Mouse (Mus musculus) stomach, embryonic 14.5 days (tissue): ENCODE results near the gene Fbxw9. TPM values are rescaled to one million over a fixed set of nuclear protein-coding genes. Genes with fewer than 3 reads are reported as not detected.

Experiments used
- ATAC-seq: fragments of 200-750 bp; cut with Nextera tagmentation; 2 replicates; pipeline ENCODE4 v1.8.0; 2017; ENCODE audit warnings: low read depth, moderate TSS enrichment; ENCODE audit not compliant: insufficient number of reproducible peaks, insufficient read depth, low FRiP score
- H3K27ac ChIP-seq: fragments of 300-500 bp; sonication (generic); 2 replicates; pipeline ENCODE4 v1.5.1; 2014; ENCODE audit warnings: mild to moderate bottlenecking, low read length, moderate library complexity, mixed read lengths
- H3K27me3 ChIP-seq: fragments of 300-500 bp; sonication (generic); 2 replicates; pipeline ENCODE4 v1.6.1; 2014; ENCODE audit warnings: low read length, control low read depth, mixed read lengths; ENCODE audit not compliant: control insufficient read depth, insufficient read depth
- H3K36me3 ChIP-seq: fragments of 300-500 bp; sonication (generic); 2 replicates; pipeline ENCODE4 v1.6.1; 2014; ENCODE audit warnings: mild to moderate bottlenecking, control low read depth, low read length, moderate library complexity, mixed read lengths; ENCODE audit not compliant: control insufficient read depth, insufficient read depth
- H3K4me1 ChIP-seq: fragments of 300-500 bp; sonication (generic); 2 replicates; pipeline ENCODE4 v1.6.1; 2014; ENCODE audit warnings: low read length, control low read depth, mixed read lengths; ENCODE audit not compliant: control insufficient read depth, insufficient read depth
- H3K4me2 ChIP-seq: fragments of 300-500 bp; sonication (generic); replicated peaks from 2 replicates; pipeline ENCODE4 v1.6.1; 2014; ENCODE audit warnings: low read depth, low read length, control low read depth
- H3K4me3 ChIP-seq: fragments of 300-500 bp; sonication (generic); 2 replicates; pipeline ENCODE4 v1.5.1; 2014; ENCODE audit warnings: low read depth, low read length, control low read depth
- H3K9ac ChIP-seq: fragments of 300-500 bp; sonication (generic); replicated peaks from 2 replicates; pipeline ENCODE4 v1.6.1; 2014; ENCODE audit warnings: low read depth, mild to moderate bottlenecking, control low read depth, low read length, moderate library complexity, mixed read lengths
- H3K9me3 ChIP-seq: fragments of 300-500 bp; sonication (generic); 2 replicates; pipeline ENCODE4 v1.6.1; 2016; ENCODE audit warnings: low read depth, low read length, control low read depth; ENCODE audit not compliant: control insufficient read depth
- WGBS: fragments of 180-500 bp; shearing (Covaris S2); extraction: QIAGEN DNeasy Blood & Tissue Kit; methylation state at CpG from one replicate; pipeline ENCODE4 v1.1.7; 2014; 5-methylcytosine and 5-hydroxymethylcytosine counted together
- polyA plus RNA-seq: library from polyadenylated mRNA; unstranded; fragments of >200 nt; fragmentation: Nextera tagmentation; extraction: Ambion mirVana; gene quantifications from 2 replicates; pipeline ENCODE4 v1.2.1, GENCODE M21; 2014

Gene Fbxw9
- polyA plus RNA-seq, 1 experiment from 2014 or later: 32.6 TPM

DNA sequence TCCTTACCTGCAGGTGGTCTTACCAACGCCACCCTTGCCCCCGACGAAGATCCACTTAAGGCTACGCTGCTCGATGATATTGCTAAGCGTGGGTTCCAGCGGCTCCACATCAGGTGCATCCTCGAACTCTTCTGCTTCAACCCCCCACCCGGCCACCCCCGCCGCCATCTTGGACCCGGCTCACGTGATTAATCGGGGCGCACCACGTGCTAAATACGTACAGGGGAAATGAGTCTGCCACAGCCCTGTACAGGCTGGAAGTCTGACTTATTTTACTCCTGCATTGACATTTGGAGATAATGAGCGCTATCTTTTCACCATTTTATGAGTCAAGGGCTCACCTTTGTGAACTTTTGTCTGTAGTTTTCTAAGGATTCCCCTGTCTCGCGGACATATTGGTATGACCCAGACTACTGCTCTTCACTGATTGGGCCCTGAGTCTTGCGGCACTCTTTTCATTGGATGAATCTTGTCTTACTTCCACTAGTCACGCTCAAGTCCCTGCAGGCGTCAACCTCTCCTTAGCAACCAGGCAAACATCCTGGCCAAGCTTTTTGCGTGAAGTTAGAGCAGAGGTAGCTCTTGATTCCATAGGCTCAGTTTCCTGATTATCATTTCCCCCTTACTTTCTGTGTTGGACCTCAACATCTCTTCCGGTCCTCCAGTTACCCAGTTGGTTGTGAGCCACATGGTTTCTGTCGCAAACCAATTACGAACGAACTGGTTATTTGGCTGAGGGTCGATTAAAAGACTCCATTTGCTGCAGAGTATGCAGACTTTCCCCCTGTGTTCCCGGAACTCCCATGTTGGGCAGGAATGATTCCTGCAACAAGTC, 34.5 kb upstream of the Fbxw9 start, which contains the start of gene Asna1:
TSS of gene Asna1 (minus strand) at position 184 of the 835 bp plus-strand sequence.
- Histone ChIP-seq H3K9me3 (no peaks in the 10 kb centered on the region), H3K4me3 (peak within 1 kb of the TSS; percentile 98), H3K36me3 (peaks cover 39% of the 10 kb centered on the region), H3K4me2 (peak within 1 kb of the TSS; percentile 95), H3K9ac (peak within 1 kb of the TSS; percentile 74), H3K27me3 (no peaks in the 10 kb centered on the region), H3K27ac (peak within 1 kb of the TSS; percentile 83), H3K4me1 (peaks cover 28% of the 10 kb centered on the region)
- ATAC-seq: peak; percentile 92
- WGBS: 5% methylated on average over 30 of the region's 30 CpGs

DNA sequence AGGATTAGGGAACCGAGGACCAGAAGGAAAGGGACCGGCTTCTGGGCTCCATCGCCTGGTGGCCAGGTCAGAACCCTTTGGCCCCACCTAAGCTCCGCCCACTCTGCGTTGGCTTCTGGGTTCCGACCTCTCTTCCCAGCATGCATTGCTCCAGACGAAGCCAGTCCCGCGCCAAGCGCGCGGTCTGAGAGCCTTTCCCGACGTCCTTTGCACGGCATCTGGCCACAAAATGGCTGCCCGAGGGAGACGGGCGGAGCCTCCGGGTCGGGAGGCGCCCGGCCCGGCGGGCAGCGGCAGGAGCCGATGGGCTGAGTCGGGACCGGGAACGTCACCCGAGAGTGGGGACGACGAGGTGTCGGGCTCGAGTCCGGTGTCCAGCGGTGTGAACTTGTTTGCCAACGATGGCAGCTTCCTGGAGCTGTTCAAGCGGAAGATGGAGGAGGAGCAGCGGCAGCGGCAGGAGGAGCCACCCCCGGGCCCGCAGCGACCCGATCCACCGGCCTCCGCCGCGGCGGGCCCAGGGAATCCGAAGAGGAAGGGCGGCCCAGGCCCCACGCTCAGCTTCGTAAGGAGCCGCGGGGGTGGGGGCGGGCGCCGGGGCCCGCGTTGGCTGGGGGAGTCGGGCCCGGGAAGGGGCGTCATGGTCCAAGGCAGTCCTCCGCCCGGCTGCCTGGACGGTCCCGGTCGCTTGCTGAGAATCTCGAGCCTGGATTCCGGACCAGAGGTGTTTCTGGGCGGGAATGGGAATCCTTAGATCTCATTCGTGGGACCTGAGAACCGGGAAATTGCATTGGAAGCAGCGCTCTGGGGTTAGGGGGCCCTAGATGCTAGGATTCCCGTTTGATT, 33.0 kb upstream of the Fbxw9 start, which contains the start of gene Trir:
TSS of gene Trir (plus strand) at position 154 of the 846 bp plus-strand sequence.
- Histone ChIP-seq H3K9ac (peak within 1 kb of the TSS; percentile 99), H3K27ac (peak within 1 kb of the TSS; percentile 83), H3K36me3 (peaks cover 42% of the 10 kb centered on the region), H3K9me3 (no peaks in the 10 kb centered on the region), H3K27me3 (no peaks in the 10 kb centered on the region), H3K4me2 (peak within 1 kb of the TSS; percentile 95), H3K4me1 (peaks cover 28% of the 10 kb centered on the region), H3K4me3 (peak within 1 kb of the TSS; percentile 98)
- ATAC-seq: peak; percentile 87
- under 1% methylated on average over 69 of the region's 75 CpGs for WGBS

DNA sequence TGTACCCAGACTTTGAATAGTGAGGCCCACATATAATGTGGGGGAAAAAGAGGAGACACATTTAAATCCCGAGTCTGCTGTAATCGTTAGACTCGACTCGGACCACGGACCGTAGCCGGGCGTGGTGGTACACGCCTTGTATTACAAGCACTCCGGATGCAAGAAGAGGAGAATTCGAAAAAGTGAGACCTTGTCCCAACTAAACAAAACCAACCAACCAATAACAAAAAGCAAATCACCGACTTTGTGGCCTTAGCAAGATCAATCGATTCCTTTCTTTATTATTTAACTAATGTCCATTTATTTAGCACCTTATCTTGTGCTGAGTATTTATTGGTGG, 32.4 kb upstream of the Fbxw9 start:
- H3K9me3 ChIP-seq: no peaks in the 10 kb centered on the region
- under 1% methylated on average over 13 of the region's 13 CpGs for WGBS
- peak overlapping the region; percentile 98 for H3K4me3 ChIP-seq
- peaks cover 43% of the 10 kb centered on the region for H3K36me3 ChIP-seq
- H3K4me1 ChIP-seq: peaks cover 28% of the 10 kb centered on the region
- no peak for ATAC-seq
- H3K27me3 ChIP-seq: no peaks in the 10 kb centered on the region
- peak overlapping the region; percentile 83 for H3K27ac ChIP-seq
- peak overlapping the region; percentile 99 for H3K9ac ChIP-seq
- peak overlapping the region; percentile 61 for H3K4me2 ChIP-seq

DNA sequence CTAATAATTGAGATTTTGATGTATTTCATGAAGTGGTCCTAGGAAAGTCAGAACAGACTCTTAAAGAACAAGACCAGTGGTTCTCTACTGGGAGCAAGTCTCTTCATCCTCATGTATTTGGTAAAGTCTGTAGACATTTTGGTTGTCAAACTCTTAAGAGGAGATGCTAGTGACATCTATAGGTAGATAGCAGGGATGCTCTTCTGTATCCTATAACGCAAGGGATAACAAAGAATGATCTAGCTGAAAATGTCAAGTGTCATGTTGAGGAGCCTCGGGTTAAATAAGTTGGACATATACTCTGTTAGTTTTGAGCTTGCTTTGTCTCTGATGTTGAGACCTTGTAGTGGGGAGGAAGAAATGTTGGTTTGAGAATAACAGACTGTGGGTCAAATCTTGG, 31.9 kb upstream of the Fbxw9 start:
- H3K9ac ChIP-seq: peak overlapping the region; percentile 99
- peak overlapping the region; percentile 98 for H3K4me3 ChIP-seq
- H3K36me3 ChIP-seq: peaks cover 47% of the 10 kb centered on the region
- no peak for ATAC-seq
- no peak overlapping the region for H3K27ac ChIP-seq
- peaks cover 28% of the 10 kb centered on the region for H3K4me1 ChIP-seq
- H3K4me2 ChIP-seq: peak overlapping the region; percentile 61
- H3K9me3 ChIP-seq: no peaks in the 10 kb centered on the region
- H3K27me3 ChIP-seq: no peaks in the 10 kb centered on the region
- 18% methylated on average over 2 of the region's 2 CpGs for WGBS

DNA sequence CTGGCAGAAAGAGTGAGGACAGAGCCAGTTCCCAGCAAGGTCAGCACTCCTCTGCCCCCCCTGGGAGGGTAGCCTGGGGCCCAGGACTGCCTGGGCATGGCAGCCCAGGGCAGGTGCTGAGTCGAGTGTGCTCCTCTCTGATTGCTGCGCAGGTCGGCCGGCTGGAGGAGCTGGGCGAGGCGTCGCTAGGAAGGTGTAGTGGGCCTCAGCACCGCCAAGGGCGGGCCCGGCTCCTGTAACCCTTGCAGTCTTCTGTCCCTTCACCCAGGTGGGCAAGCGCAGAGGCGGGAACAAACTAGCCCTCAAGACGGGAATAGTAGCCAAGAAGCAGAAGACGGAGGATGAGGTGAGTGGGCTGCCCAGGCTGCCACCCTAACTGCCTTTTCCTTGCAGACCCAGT, 30.6 kb upstream of the Fbxw9 start:
- Histone ChIP-seq H3K4me3 (no peak overlapping the region), H3K27me3 (no peaks in the 10 kb centered on the region), H3K36me3 (peaks cover 47% of the 10 kb centered on the region), H3K9me3 (no peaks in the 10 kb centered on the region), H3K27ac (no peak overlapping the region), H3K4me1 (peaks cover 26% of the 10 kb centered on the region), H3K4me2 (no peak overlapping the region; the same call in 1 of the 2 replicates), H3K9ac (no peak overlapping the region)
- ATAC-seq: no peak
- WGBS: 86% methylated on average over 14 of the region's 14 CpGs

DNA sequence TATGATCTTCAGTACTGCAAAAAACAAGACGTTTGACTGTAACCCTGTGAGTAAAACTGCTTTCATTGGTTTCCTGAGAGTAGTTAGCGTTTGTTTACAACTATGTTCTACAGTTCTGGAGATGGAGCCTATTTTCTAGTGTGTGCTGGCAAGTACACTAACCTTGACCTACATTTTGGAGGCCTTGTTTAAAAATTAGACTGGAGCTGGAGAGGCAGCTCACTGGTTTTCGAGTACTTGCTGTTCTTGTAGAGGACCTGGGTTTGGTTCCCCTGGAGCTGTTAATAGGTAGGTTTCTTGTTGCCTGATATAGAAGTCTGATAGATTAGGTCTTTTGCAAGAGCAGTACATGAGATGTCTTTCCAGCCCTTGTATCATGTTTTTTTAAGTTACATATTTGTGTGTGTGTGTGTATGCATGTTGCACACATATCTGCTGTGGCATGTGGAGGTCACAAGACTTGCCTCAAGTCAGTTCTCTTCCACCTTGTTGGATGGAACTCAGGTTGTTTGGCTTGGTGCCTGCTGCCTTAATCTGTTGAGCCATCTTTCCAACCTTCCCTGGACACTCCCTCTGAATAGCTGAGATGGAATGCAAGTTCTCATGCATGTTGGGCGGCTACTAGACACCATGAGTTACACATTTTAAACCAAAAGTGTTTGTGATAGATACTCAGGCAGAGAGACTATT, 27.1 kb upstream of the Fbxw9 start:
- WGBS: 78% methylated on average over 4 of the region's 4 CpGs
- H3K27ac ChIP-seq: no peak overlapping the region

DNA sequence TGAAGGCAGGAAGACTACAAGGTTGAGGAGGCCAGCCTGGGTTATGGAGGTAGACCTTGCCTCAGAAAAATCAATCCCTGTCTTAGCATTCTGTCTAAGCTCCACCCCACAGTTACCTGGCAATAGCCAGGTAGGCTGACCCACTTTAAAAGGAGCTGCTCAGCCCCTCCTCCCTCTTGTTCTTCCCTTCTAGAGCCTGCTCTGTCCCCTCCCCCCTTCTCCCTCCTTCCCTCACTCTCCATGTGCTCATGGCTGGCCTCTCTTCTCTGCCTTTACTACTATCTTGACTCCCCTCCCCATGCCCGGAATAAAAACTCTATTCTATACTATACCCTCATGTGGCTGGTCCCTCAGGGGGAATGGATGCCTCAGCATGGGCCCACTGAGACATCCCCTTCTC, 26.0 kb upstream of the Fbxw9 start:
- Histone ChIP-seq H3K9ac (no peak overlapping the region), H3K36me3 (peaks cover 47% of the 10 kb centered on the region), H3K4me2 (no peak overlapping the region), H3K9me3 (no peaks in the 10 kb centered on the region), H3K27me3 (no peaks in the 10 kb centered on the region), H3K4me1 (peaks cover 18% of the 10 kb centered on the region), H3K4me3 (no peak overlapping the region), H3K27ac (no peak overlapping the region)
- WGBS: 54% methylated on average over 1 of the region's 1 CpGs
- ATAC-seq: no peak

More for the DNA sequence above, 27.1 kb upstream of the Fbxw9 start:
- ATAC-seq: no peak
- Histone ChIP-seq H3K27me3 (no peaks in the 10 kb centered on the region), H3K4me3 (no peak overlapping the region), H3K4me2 (no peak overlapping the region), H3K9me3 (no peaks in the 10 kb centered on the region), H3K36me3 (peaks cover 47% of the 10 kb centered on the region), H3K4me1 (peaks cover 24% of the 10 kb centered on the region), H3K9ac (no peak overlapping the region)

DNA sequence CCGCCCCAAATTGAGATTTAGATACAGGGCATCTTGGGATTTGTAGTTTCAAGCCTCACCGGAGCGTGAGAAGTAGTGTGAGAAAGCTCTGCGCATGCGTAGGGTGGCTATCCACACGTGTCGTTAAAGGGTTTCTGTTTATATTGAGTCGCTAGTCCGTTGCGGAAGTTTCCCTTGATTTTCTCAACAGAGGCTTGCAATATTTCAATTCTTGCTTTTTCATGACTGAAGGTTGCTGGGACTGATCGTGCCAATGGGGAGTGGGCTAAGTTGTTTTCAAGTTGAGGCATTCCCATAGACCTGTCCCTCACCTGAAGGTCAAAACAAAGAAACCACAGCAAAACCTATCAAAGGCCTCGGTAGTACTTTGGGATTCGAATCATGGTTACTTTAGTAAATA, 25.1 kb upstream of the Fbxw9 start:
- peaks cover 17% of the 10 kb centered on the region for H3K4me1 ChIP-seq
- peaks cover 39% of the 10 kb centered on the region for H3K36me3 ChIP-seq
- H3K27ac ChIP-seq: peak overlapping the region; percentile 22; the same call in 1 of the 2 replicates
- peak overlapping the region; percentile 84 for H3K4me3 ChIP-seq
- no peaks in the 10 kb centered on the region for H3K27me3 ChIP-seq
- H3K9me3 ChIP-seq: no peaks in the 10 kb centered on the region
- ATAC-seq: no peak
- WGBS: 1% methylated on average over 13 of the region's 13 CpGs
- peak overlapping the region; percentile 96 for H3K4me2 ChIP-seq
- peak overlapping the region; percentile 22; the same call in 1 of the 2 replicates for H3K9ac ChIP-seq
